ENCODE assay signal across 10 mouse cellular contexts in the genomic region with DNA sequence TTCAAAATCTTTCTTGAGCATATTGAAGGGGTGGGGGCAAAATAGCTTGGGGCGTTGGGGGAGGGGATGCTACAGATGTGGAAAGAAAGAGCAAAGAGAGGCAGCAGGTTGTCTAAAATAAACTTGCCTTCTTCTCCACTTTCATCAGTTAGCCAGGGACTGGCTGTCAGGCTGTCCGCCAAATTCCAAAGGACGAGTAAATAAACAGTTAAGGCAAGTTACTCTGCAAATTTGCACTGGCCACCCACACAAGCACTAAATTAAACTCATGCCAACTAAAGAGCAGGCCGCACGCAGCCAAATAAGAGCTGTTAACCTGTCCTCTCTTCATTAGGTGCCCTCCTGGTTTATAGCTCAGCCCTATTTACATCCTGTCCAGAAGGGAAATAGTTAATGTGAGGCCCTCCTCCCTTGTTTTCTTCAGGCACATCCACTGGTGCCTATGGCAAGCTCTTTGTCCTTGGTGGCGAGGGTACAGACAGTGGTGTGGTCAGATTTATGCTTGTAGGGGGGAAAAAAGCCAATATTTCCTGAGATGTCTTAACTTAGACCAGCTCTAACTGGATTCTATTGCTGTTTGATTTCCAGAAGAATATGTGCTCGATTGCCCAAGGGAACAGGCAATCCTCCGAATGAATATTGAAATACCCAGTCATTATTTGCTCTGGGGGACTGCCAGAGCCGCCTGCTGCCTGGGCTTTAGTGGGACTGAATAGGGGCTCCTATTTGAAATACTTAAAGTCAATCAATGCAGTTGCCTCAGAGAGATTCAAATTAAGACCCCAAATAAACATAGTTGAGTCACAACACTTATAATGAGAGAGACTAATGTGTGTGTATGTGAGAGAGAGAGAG. TPM values are rescaled to one million over a fixed set of nuclear protein-coding genes. Genes with fewer than 3 reads are reported as not detected.
DNase-seq lines count a peak whose midpoint lies in the region; ATAC-seq and TF ChIP-seq lines count a peak whose summit lies in the region.
"Had no signal": no experiment of that assay in that cellular context is flagged by ENCODE, and none has a peak within 500 bp of the region (broad histone marks: within the 10 kb centered on the region; RNA-seq: fewer than 3 reads in every experiment).

No protein-coding gene starts in this region.

- WGBS in kidney, adult 2 months: 51% methylated on average over 9 of the region's 9 CpGs
- 36% methylated on average over 9 of the region's 9 CpGs for WGBS in kidney, embryonic 15.5 days
- 53% methylated on average over 9 of the region's 9 CpGs for WGBS in hindbrain, embryonic 14.5 days
- WGBS in midbrain, embryonic 10.5 days: 64% methylated on average over 9 of the region's 9 CpGs

- no peak for TF ChIP-seq CTCF in kidney, adult 2 months (conservative IDR thresholded peaks at IDR 0.05; ENCODE audit: insufficient read depth, insufficient read length, low read depth, low read length)

- ATAC-seq in kidney, embryonic 15.5 days (replicated peaks; ENCODE audit: low FRiP score): no peak
- ATAC-seq in hindbrain, embryonic 14.5 days (ENCODE audit: low FRiP score): 0 out of 2 replicates have a peak, but pooled peaks have one; percentile 34
- ATAC-seq in CD4-positive, CD25-positive, alpha-beta regulatory T cell, adult 4 months: no peak
- no peak for ATAC-seq in cerebellum, adult (ENCODE audit: insufficient number of reproducible peaks, low FRiP score, low TSS enrichment)
- ATAC-seq: Patski had no signal

- H3K27me3 ChIP-seq in kidney, adult 2 months (replicated peaks; ENCODE audit: control insufficient read depth, insufficient read depth, low read length): no peaks in the 10 kb centered on the region
- H3K27me3 ChIP-seq in kidney, embryonic 15.5 days: no peaks in the 10 kb centered on the region
- no peaks in the 10 kb centered on the region for H3K27me3 ChIP-seq in hindbrain, embryonic 14.5 days (ENCODE audit: control insufficient read depth, insufficient read depth, low read length)
- no peaks in the 10 kb centered on the region for H3K27me3 ChIP-seq in midbrain, embryonic 10.5 days (ENCODE audit: low read depth, poor library complexity, severe bottlenecking)
- H3K27me3 ChIP-seq: Patski had no signal

- no peak overlapping the region for H3K4me3 ChIP-seq in kidney, adult 2 months (ENCODE audit: insufficient read depth, low read depth, low read length)
- no peak overlapping the region for H3K4me3 ChIP-seq in kidney, embryonic 15.5 days (replicated peaks)
- H3K4me3 ChIP-seq in hindbrain, embryonic 14.5 days (replicated peaks; ENCODE audit: low read length): no peak overlapping the region
- H3K4me3 ChIP-seq in midbrain, embryonic 10.5 days: no peak overlapping the region

- no peak overlapping the region for H3K27ac ChIP-seq in kidney, adult 2 months (ENCODE audit: insufficient read depth, low read depth, low read length)
- H3K27ac ChIP-seq in kidney, embryonic 15.5 days: no peak overlapping the region
- peak overlapping the region; percentile 33; the same call in 1 of the 2 replicates for H3K27ac ChIP-seq in hindbrain, embryonic 14.5 days
- peak overlapping the region; percentile 42; the same call in 1 of the 2 replicates for H3K27ac ChIP-seq in midbrain, embryonic 10.5 days (replicated peaks)

- H3K9ac ChIP-seq in kidney, embryonic 15.5 days: no peak overlapping the region
- no peak overlapping the region for H3K9ac ChIP-seq in hindbrain, embryonic 14.5 days

- no peak for TF ChIP-seq POLR2A in kidney, adult 2 months (IDR thresholded peaks at IDR 0.05; ENCODE audit: low read depth, low read length)

- DNase-seq in kidney, adult 2 months: peak; percentile 33
- DNase-seq in embryo, embryonic 11 days: peak; percentile 12
- DNase-seq in hindbrain, embryonic 14.5 days (ENCODE audit: low spot score): peak; percentile 30
- DNase-seq in midbrain, embryonic 10.5 days (ENCODE audit: low spot score): no peak
- DNase-seq in thymus, postnatal 25 days: no peak
- DNase-seq: B cell, adult 2 months had no signal

- no peaks in the 10 kb centered on the region for H3K4me1 ChIP-seq in kidney, adult 2 months (ENCODE audit: control insufficient read depth, insufficient read depth, low read length)
- H3K4me1 ChIP-seq in kidney, embryonic 15.5 days: no peaks in the 10 kb centered on the region
- H3K4me1 ChIP-seq in hindbrain, embryonic 14.5 days (replicated peaks; ENCODE audit: control insufficient read depth, insufficient read depth, low read length): peaks cover 20% of the 10 kb centered on the region
- H3K4me1 ChIP-seq in midbrain, embryonic 10.5 days: peaks cover 14% of the 10 kb centered on the region

- H3K4me2 ChIP-seq in kidney, embryonic 15.5 days: no peak overlapping the region
- 0 out of 2 replicates have a peak overlapping the region, but pooled peaks have one; percentile 2 for H3K4me2 ChIP-seq in hindbrain, embryonic 14.5 days (replicated peaks)

- no peaks in the 10 kb centered on the region for H3K9me3 ChIP-seq in kidney, embryonic 15.5 days (replicated peaks)
- H3K9me3 ChIP-seq in hindbrain, embryonic 14.5 days (ENCODE audit: control insufficient read depth, low read length): no peaks in the 10 kb centered on the region
- H3K9me3 ChIP-seq in midbrain, embryonic 10.5 days (replicated peaks): no peaks in the 10 kb centered on the region

- H3K36me3 ChIP-seq in kidney, adult 2 months (ENCODE audit: control insufficient read depth, insufficient read depth, low read length): no peaks in the 10 kb centered on the region
- no peaks in the 10 kb centered on the region for H3K36me3 ChIP-seq in kidney, embryonic 15.5 days
- H3K36me3 ChIP-seq in hindbrain, embryonic 14.5 days (replicated peaks; ENCODE audit: control insufficient read depth, insufficient read depth): no peaks in the 10 kb centered on the region
- H3K36me3 ChIP-seq in midbrain, embryonic 10.5 days: no peaks in the 10 kb centered on the region

RNA-seq across cellular contexts. Expression of a gene that starts 29.7 kb away (rescaled TPM):
- 0.09 and 0.11 TPM in 2 replicates for polyA plus RNA-seq in kidney, adult 2 months (2012; rRNA removed)
- polyA plus RNA-seq in kidney, embryonic 15.5 days (2015; fragmentation: Nextera tagmentation; extraction: Ambion mirVana): 3.5 and 6.0 TPM in 2 replicates
- polyA plus RNA-seq in hindbrain, embryonic 14.5 days (2014; fragmentation: Nextera tagmentation; extraction: Ambion mirVana): 28.2 and 29.7 TPM in 2 replicates
- 2.2 and 3.8 TPM in 2 replicates for polyA plus RNA-seq in midbrain, embryonic 10.5 days (2016; fragmentation: Nextera tagmentation; extraction: Ambion mirVana)
- polyA plus RNA-seq in CD4-positive, CD25-positive, alpha-beta regulatory T cell, adult 4 months (2017; shearing (Covaris generic)): 1 to 10 TPM; 2.4 to 3.3 TPM

Comparison
In these comparisons a context has a peak if more than half of its experiments do, and no peak if none do; other contexts are left out.
1. DNase-seq: peak in kidney, adult 2 months (single experiment), embryo, embryonic 11 days (single experiment) and hindbrain, embryonic 14.5 days (single experiment); none in midbrain, embryonic 10.5 days (single experiment) and thymus, postnatal 25 days (single experiment).
2. H3K27ac ChIP-seq: peak in hindbrain, embryonic 14.5 days (single experiment) and midbrain, embryonic 10.5 days (single experiment); none in kidney, adult 2 months (single experiment) and kidney, embryonic 15.5 days (single experiment).